Mouse (Mus musculus) spleen, adult 2 months (tissue): ENCODE measurements around the gene Pusl1.

ENCODE experiments used
- CTCF ChIP-seq: fragments of 200-500 bp; IDR thresholded peaks from 2 replicates; pipeline ENCODE4 v1.5.1; 2011; ENCODE audit warnings: mild to moderate bottlenecking, inconsistent platforms; ENCODE audit not compliant: insufficient read depth, insufficient read length, insufficient replicate concordance; ENCODE audit errors: extremely low read depth
- POLR2A ChIP-seq: fragments of 200-500 bp; IDR thresholded peaks from 2 replicates; pipeline ENCODE4 v1.6.1; 2011; ENCODE audit warnings: low read depth, low read length, inconsistent platforms

GRCm38 (mm10) chr4:155903246-155903645 lies 11.7 kb upstream of the Pusl1 start:
- TF ChIP-seq CTCF: no peak
- no peak for TF ChIP-seq POLR2A
